Mouse (Mus musculus) cerebellum, adult 18-20 months (tissue): Measurements from ENCODE around the gene 6030408B16Rik.
"Not testable (repeated sequence)": the region's sequence is repeated elsewhere in the genome, so short reads cannot be mapped to it uniquely, and the experiment has no call there.

ENCODE experiments used
- DNase-seq, 2 experiments: peaks; one replicate each; pipeline ENCODE4 v3.0.0; 2021

The 6030408B16Rik gene

GRCm38 (mm10) chr15:101322640-101323039 lies 29.6 kb downstream of the 6030408B16Rik start:
- DNase-seq: no peak

GRCm38 (mm10) chr15:101323511-101323910 lies 30.5 kb downstream of the 6030408B16Rik start:
- DNase-seq: no peak

GRCm38 (mm10) chr15:101324409-101324808 lies 31.4 kb downstream of the 6030408B16Rik start:
- DNase-seq: not testable (repeated sequence)

- DNase-seq: no peak
Measured at GRCm38 (mm10) chr15:101325991-101326534, 33.1 kb downstream of the 6030408B16Rik start.

GRCm38 (mm10) chr15:101327282-101327681 lies 34.3 kb downstream of the 6030408B16Rik start:
- peak; percentile 60 to 74 for DNase-seq

- no peak for DNase-seq
Measured at GRCm38 (mm10) chr15:101328876-101329563, 36.0 kb downstream of the 6030408B16Rik start.

GRCm38 (mm10) chr15:101329564-101329892 lies 36.5 kb downstream of the 6030408B16Rik start:
- DNase-seq: no peak

- no peak for DNase-seq
Measured at GRCm38 (mm10) chr15:101331090-101331489, 38.1 kb downstream of the 6030408B16Rik start.

- DNase-seq: no peak
Measured at GRCm38 (mm10) chr15:101332370-101332769, 39.4 kb downstream of the 6030408B16Rik start.

DNA sequence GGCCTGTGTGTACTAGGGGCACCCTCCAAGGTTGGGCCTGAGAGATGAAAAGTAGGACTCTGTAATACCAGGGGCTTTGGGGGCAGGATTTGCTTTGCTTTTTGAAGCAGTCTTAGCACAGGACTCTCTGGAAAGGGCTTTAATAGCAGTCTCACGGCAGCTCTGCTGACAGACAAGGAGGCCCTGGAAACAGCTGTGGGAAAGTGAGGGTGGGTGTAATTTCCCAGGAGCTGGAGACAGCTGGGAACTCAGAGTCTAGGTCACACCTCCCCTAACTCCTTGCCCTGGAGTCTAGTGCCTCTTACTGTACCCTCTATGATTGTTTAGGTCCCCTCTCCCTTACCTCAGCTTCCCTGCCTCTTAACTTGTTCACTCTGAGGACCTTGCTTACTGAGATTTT lies 40.2 kb downstream of the 6030408B16Rik start:
- no peak for DNase-seq

GRCm38 (mm10) chr15:101333648-101334047 lies 40.6 kb downstream of the 6030408B16Rik start:
- DNase-seq: no peak

DNA sequence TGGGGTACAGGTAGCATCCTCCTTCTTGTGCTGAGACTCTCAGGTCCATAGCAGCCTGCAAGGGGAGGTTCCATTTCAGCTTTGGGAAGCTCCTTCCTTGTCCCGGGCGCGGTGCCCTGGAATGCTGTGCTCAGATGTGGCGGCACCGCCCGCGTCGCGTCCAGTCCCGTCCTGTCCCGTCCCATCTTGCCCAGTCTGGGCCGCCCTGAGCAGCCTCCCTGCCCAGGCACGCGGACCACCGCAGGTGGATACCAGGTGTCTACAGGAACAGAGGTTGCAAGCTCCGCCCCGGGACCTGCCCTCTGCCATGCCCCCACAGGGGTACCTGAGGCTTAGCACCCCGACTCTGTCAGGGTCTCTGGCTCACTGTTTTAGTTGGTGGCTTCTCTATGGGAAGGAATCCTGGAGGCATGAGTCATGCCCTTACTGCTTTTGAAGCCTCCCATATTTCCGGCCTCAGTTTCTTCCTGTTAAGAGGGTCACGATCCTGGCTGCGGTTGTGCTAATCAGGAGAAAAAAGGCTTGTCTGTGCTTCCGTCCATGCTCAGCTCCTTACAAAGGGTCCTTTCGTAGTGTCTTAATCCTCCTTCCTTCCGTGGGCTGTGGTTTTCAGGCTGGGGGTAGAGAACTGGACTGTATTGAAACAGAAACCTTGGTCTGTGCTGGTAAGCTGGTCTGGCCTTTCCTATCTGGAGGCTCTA lies 43.6 kb downstream of the 6030408B16Rik start:
- no peak for DNase-seq

DNA sequence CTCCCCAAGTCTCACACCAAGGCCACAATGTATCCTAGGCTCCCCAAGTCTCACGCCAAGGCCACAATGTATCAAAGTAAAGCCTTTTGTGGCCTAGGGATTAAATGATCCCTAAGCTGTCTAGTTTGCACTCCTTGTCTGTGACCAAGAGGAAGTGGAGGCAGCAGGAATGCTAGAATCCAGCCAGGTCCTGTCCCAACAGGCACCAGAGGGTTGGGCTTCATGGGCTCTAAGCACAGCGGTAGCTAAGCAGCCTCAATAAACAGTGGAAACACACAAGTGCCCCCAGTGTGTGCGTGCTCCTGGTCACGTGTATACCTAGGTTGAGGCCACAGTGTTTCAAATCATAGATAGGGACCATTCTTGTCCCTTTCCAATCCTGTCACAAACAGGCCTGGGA lies 45.3 kb downstream of the 6030408B16Rik start:
- no peak for DNase-seq

DNA sequence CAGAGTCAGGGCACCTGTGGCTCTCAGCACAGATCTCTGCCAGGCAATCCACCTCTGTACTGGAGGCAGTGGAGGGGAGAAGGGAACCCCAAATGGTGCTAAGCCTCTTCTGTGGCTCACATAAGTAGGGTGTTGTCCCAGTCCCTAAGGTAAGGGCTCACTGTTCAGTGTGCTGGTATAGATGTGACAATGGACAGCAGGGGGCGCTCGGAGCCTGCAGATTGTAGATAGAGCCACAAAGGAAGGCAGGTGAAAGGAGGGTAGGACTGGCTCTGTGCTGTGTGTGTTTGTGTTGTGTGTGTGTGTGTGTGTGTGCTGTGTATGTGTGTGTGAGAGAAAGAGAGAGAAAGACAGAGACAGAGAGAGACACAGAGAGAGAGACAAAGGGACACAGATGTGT lies 46.5 kb downstream of the 6030408B16Rik start:
- DNase-seq: peak; percentile 81 to 92

GRCm38 (mm10) chr15:101341797-101342515 lies 48.9 kb downstream of the 6030408B16Rik start:
- no peak for DNase-seq
